Comparison of ENCODE assay signal across 8 mouse cellular contexts in genomic region chr11:103174891-103175391, GRCm38 (mm10). TPM values are rescaled to one million over a fixed set of nuclear protein-coding genes. Genes with fewer than 3 reads are reported as not detected.
DNase-seq lines count a peak whose midpoint lies in the region; ATAC-seq and TF ChIP-seq lines count a peak whose summit lies in the region.

No protein-coding gene starts in this region.

- whole genome bisulfite sequencing in embryonic facial prominence, embryonic 14.5 days: 33% methylated on average over 8 of the region's 8 CpGs
- 49% methylated on average over 8 of the region's 8 CpGs for WGBS in embryonic facial prominence, embryonic 10.5 days
- whole genome bisulfite sequencing in kidney, embryonic 15.5 days: 30% methylated on average over 8 of the region's 8 CpGs
- 57% methylated on average over 8 of the region's 8 CpGs for WGBS in forebrain, embryonic 15.5 days
- WGBS in hindbrain, postnatal 0 days: 56% methylated on average over 8 of the region's 8 CpGs

- no peaks in the 10 kb centered on the region for H3K9me3 ChIP-seq in embryonic facial prominence, embryonic 14.5 days (ENCODE audit: control insufficient read depth, low read length)
- H3K9me3 ChIP-seq in embryonic facial prominence, embryonic 10.5 days: no peaks in the 10 kb centered on the region
- no peaks in the 10 kb centered on the region for H3K9me3 ChIP-seq in kidney, embryonic 15.5 days (replicated peaks)
- no peaks in the 10 kb centered on the region for H3K9me3 ChIP-seq in forebrain, embryonic 15.5 days
- no peaks in the 10 kb centered on the region for H3K9me3 ChIP-seq in hindbrain, postnatal 0 days (ENCODE audit: low read length)

- no peaks in the 10 kb centered on the region for H3K36me3 ChIP-seq in embryonic facial prominence, embryonic 14.5 days (ENCODE audit: control insufficient read depth, insufficient read depth, low read length)
- H3K36me3 ChIP-seq in embryonic facial prominence, embryonic 10.5 days (replicated peaks): no peaks in the 10 kb centered on the region
- H3K36me3 ChIP-seq in kidney, embryonic 15.5 days: no peaks in the 10 kb centered on the region
- H3K36me3 ChIP-seq in forebrain, embryonic 15.5 days: no peaks in the 10 kb centered on the region
- H3K36me3 ChIP-seq in hindbrain, postnatal 0 days (ENCODE audit: insufficient read depth, low read length): no peaks in the 10 kb centered on the region

- DNase-seq in embryonic facial prominence, embryonic 14.5 days (ENCODE audit: low spot score): peak; percentile 19
- DNase-seq in embryonic facial prominence, embryonic 10.5 days (ENCODE audit: low spot score): no peak
- peak; percentile 79 for DNase-seq in ZHBTc4 (ENCODE audit: low read depth, low spot score)
- no peak for DNase-seq in embryo, embryonic 10.5 days (ENCODE audit: low spot score)
- no peak for DNase-seq in hindbrain, postnatal 0 days (ENCODE audit: low spot score)

- H3K4me3 ChIP-seq in embryonic facial prominence, embryonic 14.5 days (ENCODE audit: low read depth, low read length): no peak overlapping the region
- H3K4me3 ChIP-seq in embryonic facial prominence, embryonic 10.5 days: no peak overlapping the region
- no peak overlapping the region for H3K4me3 ChIP-seq in kidney, embryonic 15.5 days (replicated peaks)
- H3K4me3 ChIP-seq in forebrain, embryonic 15.5 days: no peak overlapping the region
- H3K4me3 ChIP-seq in hindbrain, postnatal 0 days (ENCODE audit: low read length): no peak overlapping the region

- H3K9ac ChIP-seq in embryonic facial prominence, embryonic 14.5 days (ENCODE audit: low read depth, low read length): no peak overlapping the region
- H3K9ac ChIP-seq in kidney, embryonic 15.5 days: no peak overlapping the region
- no peak overlapping the region for H3K9ac ChIP-seq in forebrain, embryonic 15.5 days (replicated peaks)
- no peak overlapping the region for H3K9ac ChIP-seq in hindbrain, postnatal 0 days (replicated peaks; ENCODE audit: low read length)

- H3K27me3 ChIP-seq in embryonic facial prominence, embryonic 14.5 days (replicated peaks; ENCODE audit: control insufficient read depth, insufficient read depth, low read length): peaks cover 24% of the 10 kb centered on the region
- H3K27me3 ChIP-seq in embryonic facial prominence, embryonic 10.5 days (replicated peaks; ENCODE audit: low read depth, poor library complexity, severe bottlenecking): peaks cover 55% of the 10 kb centered on the region
- H3K27me3 ChIP-seq in kidney, embryonic 15.5 days: peaks cover 32% of the 10 kb centered on the region
- H3K27me3 ChIP-seq in forebrain, embryonic 15.5 days: peaks cover 29% of the 10 kb centered on the region; the same call in 1 of the 2 replicates
- H3K27me3 ChIP-seq in hindbrain, postnatal 0 days (ENCODE audit: insufficient read depth, low read length): no peaks in the 10 kb centered on the region

- H3K4me2 ChIP-seq in embryonic facial prominence, embryonic 14.5 days (ENCODE audit: low read depth, low read length): no peak overlapping the region
- H3K4me2 ChIP-seq in kidney, embryonic 15.5 days: no peak overlapping the region
- H3K4me2 ChIP-seq in forebrain, embryonic 15.5 days (replicated peaks): no peak overlapping the region
- H3K4me2 ChIP-seq in hindbrain, postnatal 0 days (ENCODE audit: low read depth, low read length): no peak overlapping the region

- TF ChIP-seq CTCF in hindbrain, postnatal 0 days (IDR thresholded peaks at IDR 0.05; ENCODE audit: low read depth): no peak

- ATAC-seq in embryonic facial prominence, embryonic 14.5 days (ENCODE audit: low read depth): no peak
- ATAC-seq in kidney, embryonic 15.5 days (replicated peaks; ENCODE audit: low FRiP score): peak; percentile 31; the same call in 1 of the 2 replicates
- peak; percentile 50 for ATAC-seq in megakaryocyte-erythroid progenitor cell, adult 5-6 weeks (replicated peaks; ENCODE audit: low FRiP score, low TSS enrichment, poor library complexity, severe bottlenecking)
- ATAC-seq in forebrain, embryonic 15.5 days (replicated peaks): no peak
- no peak for ATAC-seq in hindbrain, postnatal 0 days

- H3K4me1 ChIP-seq in embryonic facial prominence, embryonic 14.5 days (ENCODE audit: control insufficient read depth, insufficient read depth, low read length): no peaks in the 10 kb centered on the region; the same call in 1 of the 2 replicates
- H3K4me1 ChIP-seq in embryonic facial prominence, embryonic 10.5 days: peaks cover 26% of the 10 kb centered on the region
- H3K4me1 ChIP-seq in kidney, embryonic 15.5 days: peaks cover 39% of the 10 kb centered on the region
- peaks cover 16% of the 10 kb centered on the region for H3K4me1 ChIP-seq in forebrain, embryonic 15.5 days
- H3K4me1 ChIP-seq in hindbrain, postnatal 0 days (ENCODE audit: insufficient read depth, low read length): peaks cover 6% of the 10 kb centered on the region; the same call in 1 of the 2 replicates

- no peak overlapping the region for H3K27ac ChIP-seq in embryonic facial prominence, embryonic 14.5 days (replicated peaks; ENCODE audit: low read depth, low read length)
- no peak overlapping the region for H3K27ac ChIP-seq in embryonic facial prominence, embryonic 10.5 days (replicated peaks)
- H3K27ac ChIP-seq in kidney, embryonic 15.5 days: peak overlapping the region; percentile 62
- H3K27ac ChIP-seq in forebrain, embryonic 15.5 days (replicated peaks): no peak overlapping the region
- H3K27ac ChIP-seq in hindbrain, postnatal 0 days: no peak overlapping the region

RNA-seq across cellular contexts. Expression of gene Fmnl1, which starts 4.0 kb away (rescaled TPM):
- polyA plus RNA-seq in embryonic facial prominence, embryonic 14.5 days (2014; fragmentation: Nextera tagmentation; extraction: Ambion mirVana): 3.3 and 3.5 TPM in 2 replicates
- polyA plus RNA-seq in embryonic facial prominence, embryonic 10.5 days (2016; fragmentation: Nextera tagmentation; extraction: Ambion mirVana): 0.49 and 0.67 TPM in 2 replicates
- 2.2 and 3.8 TPM in 2 replicates for polyA plus RNA-seq in kidney, embryonic 15.5 days (2015; fragmentation: Nextera tagmentation; extraction: Ambion mirVana)
- 32.2 and 35.9 TPM in 2 replicates for total RNA-seq in megakaryocyte-erythroid progenitor cell, adult 5-6 weeks (2014; fragmentation: Nextera tagmentation)
- 7.4 and 9.7 TPM in 2 replicates for total RNA-seq in megakaryocyte-erythroid progenitor cell, adult 5-6 weeks (2017)
- 1.7 and 3.1 TPM in 2 replicates for polyA plus RNA-seq in forebrain, embryonic 15.5 days (2015; fragmentation: Nextera tagmentation; extraction: Ambion mirVana)
- 12.8 and 15.5 TPM in 2 replicates for total RNA-seq in hindbrain, postnatal 0 days (2014; rRNA removed)
- 6.4 and 6.9 TPM in 2 replicates for polyA plus RNA-seq in hindbrain, postnatal 0 days (2015; fragmentation: Nextera tagmentation; extraction: Ambion mirVana)

RNA-seq across cellular contexts. Expression of gene 1700023F06Rik, which starts 33.4 kb away (rescaled TPM):
- 1.0 and 1.6 TPM in 2 replicates for polyA plus RNA-seq in embryonic facial prominence, embryonic 14.5 days (2014; fragmentation: Nextera tagmentation; extraction: Ambion mirVana)
- 0.47 and 0.49 TPM in 2 replicates for polyA plus RNA-seq in embryonic facial prominence, embryonic 10.5 days (2016; fragmentation: Nextera tagmentation; extraction: Ambion mirVana)
- polyA plus RNA-seq in kidney, embryonic 15.5 days (2015; fragmentation: Nextera tagmentation; extraction: Ambion mirVana): 0.19 and 0.42 TPM in 2 replicates
- not detected in 2 replicates for total RNA-seq in megakaryocyte-erythroid progenitor cell, adult 5-6 weeks (2014; fragmentation: Nextera tagmentation)
- not detected in 2 replicates for total RNA-seq in megakaryocyte-erythroid progenitor cell, adult 5-6 weeks (2017)
- 0.75 and 0.98 TPM in 2 replicates for polyA plus RNA-seq in forebrain, embryonic 15.5 days (2015; fragmentation: Nextera tagmentation; extraction: Ambion mirVana)
- total RNA-seq in hindbrain, postnatal 0 days (2014; rRNA removed): not detected in 2 replicates
- polyA plus RNA-seq in hindbrain, postnatal 0 days (2015; fragmentation: Nextera tagmentation; extraction: Ambion mirVana): 3.7 and 4.7 TPM in 2 replicates

RNA-seq across cellular contexts. Expression of gene Hexim2, which starts 42.7 kb away (rescaled TPM):
- polyA plus RNA-seq in embryonic facial prominence, embryonic 14.5 days (2014; fragmentation: Nextera tagmentation; extraction: Ambion mirVana): 6.8 and 9.5 TPM in 2 replicates
- 8.4 and 10.9 TPM in 2 replicates for polyA plus RNA-seq in embryonic facial prominence, embryonic 10.5 days (2016; fragmentation: Nextera tagmentation; extraction: Ambion mirVana)
- 9.2 and 10.7 TPM in 2 replicates for polyA plus RNA-seq in kidney, embryonic 15.5 days (2015; fragmentation: Nextera tagmentation; extraction: Ambion mirVana)
- 4.1 and 12.1 TPM in 2 replicates for total RNA-seq in megakaryocyte-erythroid progenitor cell, adult 5-6 weeks (2014; fragmentation: Nextera tagmentation)
- total RNA-seq in megakaryocyte-erythroid progenitor cell, adult 5-6 weeks (2017): 1.6 and 7.8 TPM in 2 replicates
- 20.8 and 23.8 TPM in 2 replicates for polyA plus RNA-seq in forebrain, embryonic 15.5 days (2015; fragmentation: Nextera tagmentation; extraction: Ambion mirVana)
- total RNA-seq in hindbrain, postnatal 0 days (2014; rRNA removed): 28.9 and 40.4 TPM in 2 replicates
- 30.2 and 30.7 TPM in 2 replicates for polyA plus RNA-seq in hindbrain, postnatal 0 days (2015; fragmentation: Nextera tagmentation; extraction: Ambion mirVana)

RNA-seq across cellular contexts. Expression of gene Spata32, which starts 43.3 kb away (rescaled TPM):
- polyA plus RNA-seq in embryonic facial prominence, embryonic 14.5 days (2014; fragmentation: Nextera tagmentation; extraction: Ambion mirVana): not detected in 2 replicates
- not detected in 2 replicates for polyA plus RNA-seq in embryonic facial prominence, embryonic 10.5 days (2016; fragmentation: Nextera tagmentation; extraction: Ambion mirVana)
- not detected in 2 replicates for polyA plus RNA-seq in kidney, embryonic 15.5 days (2015; fragmentation: Nextera tagmentation; extraction: Ambion mirVana)
- total RNA-seq in megakaryocyte-erythroid progenitor cell, adult 5-6 weeks (2014; fragmentation: Nextera tagmentation): not detected in 2 replicates
- total RNA-seq in megakaryocyte-erythroid progenitor cell, adult 5-6 weeks (2017): not detected in 2 replicates
- polyA plus RNA-seq in forebrain, embryonic 15.5 days (2015; fragmentation: Nextera tagmentation; extraction: Ambion mirVana): 0.15 and 0.38 TPM in 2 replicates
- total RNA-seq in hindbrain, postnatal 0 days (2014; rRNA removed): 1.4 and 1.5 TPM in 2 replicates
- polyA plus RNA-seq in hindbrain, postnatal 0 days (2015; fragmentation: Nextera tagmentation; extraction: Ambion mirVana): 1.6 TPM in 2 replicates

RNA-seq across cellular contexts. Expression of gene Hexim1, which starts 58.9 kb away (rescaled TPM):
- polyA plus RNA-seq in embryonic facial prominence, embryonic 14.5 days (2014; fragmentation: Nextera tagmentation; extraction: Ambion mirVana): 7.3 and 8.9 TPM in 2 replicates
- polyA plus RNA-seq in embryonic facial prominence, embryonic 10.5 days (2016; fragmentation: Nextera tagmentation; extraction: Ambion mirVana): 2.8 and 2.9 TPM in 2 replicates
- 5.0 and 5.5 TPM in 2 replicates for polyA plus RNA-seq in kidney, embryonic 15.5 days (2015; fragmentation: Nextera tagmentation; extraction: Ambion mirVana)
- 10.5 and 15.5 TPM in 2 replicates for total RNA-seq in megakaryocyte-erythroid progenitor cell, adult 5-6 weeks (2014; fragmentation: Nextera tagmentation)
- total RNA-seq in megakaryocyte-erythroid progenitor cell, adult 5-6 weeks (2017): 22.8 and 32.0 TPM in 2 replicates
- polyA plus RNA-seq in forebrain, embryonic 15.5 days (2015; fragmentation: Nextera tagmentation; extraction: Ambion mirVana): 3.4 and 3.8 TPM in 2 replicates
- 15.1 and 15.8 TPM in 2 replicates for total RNA-seq in hindbrain, postnatal 0 days (2014; rRNA removed)
- polyA plus RNA-seq in hindbrain, postnatal 0 days (2015; fragmentation: Nextera tagmentation; extraction: Ambion mirVana): 4.4 and 5.1 TPM in 2 replicates

Comparison
In these comparisons a context has a peak if more than half of its experiments do, and no peak if none do; other contexts are left out.
1. DNase-seq: peak in embryonic facial prominence, embryonic 14.5 days (single experiment) and ZHBTc4 (single experiment); none in embryonic facial prominence, embryonic 10.5 days (single experiment), embryo, embryonic 10.5 days (single experiment) and hindbrain, postnatal 0 days (single experiment).
2. ATAC-seq: peak in kidney, embryonic 15.5 days (single experiment) and megakaryocyte-erythroid progenitor cell, adult 5-6 weeks (single experiment); none in embryonic facial prominence, embryonic 14.5 days (single experiment), forebrain, embryonic 15.5 days (single experiment) and hindbrain, postnatal 0 days (single experiment).